Comparison of ENCODE assay signal across 22 mouse cellular contexts in genomic region chr11:111202780-111203179, GRCm38 (mm10).
"Had no signal": no experiment of that assay in that cellular context is flagged by ENCODE, and none has a peak within 500 bp of the region (broad histone marks: within the 10 kb centered on the region; RNA-seq: fewer than 3 reads in every experiment).

No protein-coding gene starts in this region.

- H3K4me3 ChIP-seq: heart, embryonic 13.5 days; heart, embryonic 15.5 days; hindbrain, embryonic 13.5 days; hindbrain, embryonic 15.5 days; layer of hippocampus, adult 2 months; limb, embryonic 13.5 days; limb, embryonic 15.5 days; liver, embryonic 12.5 days had no signal

- H3K27ac ChIP-seq: heart, embryonic 13.5 days; heart, embryonic 15.5 days; hindbrain, embryonic 13.5 days; hindbrain, embryonic 15.5 days; hindbrain, postnatal 0 days; layer of hippocampus, adult 2 months; limb, embryonic 13.5 days; limb, embryonic 15.5 days; liver, embryonic 12.5 days had no signal

- DNase-seq: gastrocnemius, postnatal 14 days; gastrocnemius, postnatal 36 days; heart, adult 18-20 months; heart, postnatal 14 days; heart, postnatal 36 days; kidney, adult 18-20 months; kidney, adult 8-10 months; kidney, postnatal 10 days; kidney, postnatal 25 days; kidney, postnatal 4 days; left cerebral cortex, postnatal 4 days had no signal

- H3K36me3 ChIP-seq: heart, embryonic 13.5 days; heart, embryonic 15.5 days; hindbrain, embryonic 13.5 days; hindbrain, embryonic 15.5 days; limb, embryonic 13.5 days; limb, embryonic 15.5 days; liver, embryonic 12.5 days had no signal

- H3K4me1 ChIP-seq: heart, embryonic 13.5 days; heart, embryonic 15.5 days; hindbrain, embryonic 13.5 days; hindbrain, embryonic 15.5 days; limb, embryonic 13.5 days; limb, embryonic 15.5 days; liver, embryonic 12.5 days had no signal

- H3K9ac ChIP-seq: heart, embryonic 13.5 days; heart, embryonic 15.5 days; hindbrain, embryonic 13.5 days; hindbrain, embryonic 15.5 days; limb, embryonic 13.5 days; limb, embryonic 15.5 days; liver, embryonic 12.5 days had no signal

- H3K9me3 ChIP-seq: heart, embryonic 13.5 days; heart, embryonic 15.5 days; hindbrain, embryonic 13.5 days; hindbrain, embryonic 15.5 days; limb, embryonic 13.5 days; limb, embryonic 15.5 days; liver, embryonic 12.5 days had no signal

- H3K27me3 ChIP-seq: heart, embryonic 13.5 days; heart, embryonic 15.5 days; hindbrain, embryonic 13.5 days; hindbrain, embryonic 15.5 days; limb, embryonic 13.5 days; limb, embryonic 15.5 days; liver, embryonic 12.5 days had no signal

- ATAC-seq: hindbrain, postnatal 0 days; intestine, embryonic 16.5 days; liver, embryonic 12.5 days had no signal

- H3K4me2 ChIP-seq: heart, embryonic 11.5 days; heart, embryonic 13.5 days; heart, embryonic 15.5 days; hindbrain, embryonic 13.5 days; hindbrain, embryonic 15.5 days; limb, embryonic 13.5 days; limb, embryonic 15.5 days; liver, embryonic 12.5 days had no signal
